Mouse (Mus musculus): ENCODE data around the gene Tmem132b.

DNA sequence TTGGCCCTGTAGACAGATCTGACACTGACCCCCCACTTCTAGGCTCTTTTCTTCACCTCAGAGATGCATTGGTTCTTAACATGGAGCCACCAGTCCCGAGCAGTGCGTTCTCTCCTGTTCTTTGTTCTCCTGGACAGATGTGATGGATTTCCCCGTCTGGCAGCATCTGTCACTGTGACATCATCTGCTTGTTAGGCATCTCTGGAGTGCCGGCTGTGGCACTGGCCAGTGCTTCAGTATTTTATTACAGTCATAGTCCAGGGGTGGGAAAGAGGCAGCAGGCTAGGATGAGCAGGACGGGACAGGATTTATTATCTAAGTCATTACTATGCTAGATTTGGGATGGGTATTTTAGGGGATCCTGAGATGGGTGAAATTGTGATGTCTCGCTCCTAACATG, 31.9 kb downstream of the Tmem132b start:
- TF ChIP-seq GATA1 (IDR thresholded peaks at IDR 0.05; ENCODE audit: borderline replicate concordance, low read length): no peak
- TF ChIP-seq FLI1 (IDR thresholded peaks at IDR 0.05; ENCODE audit: low read length): no peak
